Mouse (Mus musculus) ovary, postnatal 14 days (tissue): ENCODE data around the gene Cacna2d4.

Source experiments
- DNase-seq: peaks from one replicate; pipeline ENCODE4 v3.0.0; 2022; ENCODE audit warnings: low spot score

The Cacna2d4 gene

DNA sequence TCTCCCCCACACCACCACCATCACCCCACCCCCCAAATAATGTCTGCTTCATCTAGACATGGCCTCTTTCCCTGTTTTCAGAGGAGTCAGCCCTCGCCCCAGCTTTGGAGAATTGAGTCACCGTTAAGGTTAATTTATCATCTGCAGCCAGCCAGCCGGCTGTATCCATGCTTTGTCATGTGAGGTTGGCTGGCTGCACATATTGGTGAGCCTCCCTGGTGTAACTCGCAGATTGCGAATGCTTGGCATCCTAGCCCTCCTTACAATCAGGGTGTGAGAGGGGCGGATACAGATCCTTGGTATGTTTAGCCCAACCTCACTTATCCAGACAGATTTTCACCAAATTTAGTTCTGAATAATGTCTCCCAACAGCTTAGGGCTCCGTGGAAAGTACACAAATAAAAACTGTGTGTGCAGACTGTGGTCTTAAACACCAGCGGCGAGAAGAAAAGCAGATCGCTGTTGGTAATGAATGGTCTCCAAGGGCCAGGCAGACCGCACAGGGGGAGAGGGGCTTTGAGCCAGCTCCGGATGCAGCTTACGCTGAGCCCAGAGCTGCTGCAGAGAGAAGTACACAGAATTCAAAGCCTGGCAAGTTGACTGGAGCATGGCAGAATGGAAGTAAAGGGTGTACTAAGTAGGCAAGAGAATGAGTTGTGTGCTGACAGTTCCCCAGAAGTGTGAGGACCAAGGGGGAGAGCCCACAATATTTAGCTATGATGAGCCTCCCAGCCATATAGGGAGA is 11.7 kb upstream of the Cacna2d4 start:
- no peak for DNase-seq

- DNase-seq = no peak
Measured at GRCm38 (mm10) chr6:119225226-119225625, 11.1 kb upstream of the Cacna2d4 start.

GRCm38 (mm10) chr6:119225731-119226130 is 10.6 kb upstream of the Cacna2d4 start:
- DNase-seq = no peak

DNA sequence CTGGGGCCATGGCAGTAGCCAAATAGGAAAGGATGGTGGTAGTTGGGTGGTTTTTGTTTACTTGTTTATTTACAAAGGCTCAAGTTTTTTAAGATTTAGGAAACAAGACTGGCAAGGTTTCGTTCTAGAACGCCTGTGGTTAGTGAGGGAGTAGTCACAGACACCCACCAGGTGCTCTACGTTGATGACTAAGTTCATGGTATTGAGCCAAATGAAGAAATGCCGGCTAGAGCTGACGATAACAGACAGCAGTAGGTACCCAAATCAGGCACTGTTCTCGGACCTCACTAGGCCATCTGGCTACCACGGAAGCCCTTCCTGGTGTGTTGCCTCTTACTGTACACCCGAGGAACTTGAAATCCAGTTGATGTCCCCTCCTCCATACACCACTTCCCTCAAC is 9.3 kb upstream of the Cacna2d4 start:
- no peak for DNase-seq

DNA sequence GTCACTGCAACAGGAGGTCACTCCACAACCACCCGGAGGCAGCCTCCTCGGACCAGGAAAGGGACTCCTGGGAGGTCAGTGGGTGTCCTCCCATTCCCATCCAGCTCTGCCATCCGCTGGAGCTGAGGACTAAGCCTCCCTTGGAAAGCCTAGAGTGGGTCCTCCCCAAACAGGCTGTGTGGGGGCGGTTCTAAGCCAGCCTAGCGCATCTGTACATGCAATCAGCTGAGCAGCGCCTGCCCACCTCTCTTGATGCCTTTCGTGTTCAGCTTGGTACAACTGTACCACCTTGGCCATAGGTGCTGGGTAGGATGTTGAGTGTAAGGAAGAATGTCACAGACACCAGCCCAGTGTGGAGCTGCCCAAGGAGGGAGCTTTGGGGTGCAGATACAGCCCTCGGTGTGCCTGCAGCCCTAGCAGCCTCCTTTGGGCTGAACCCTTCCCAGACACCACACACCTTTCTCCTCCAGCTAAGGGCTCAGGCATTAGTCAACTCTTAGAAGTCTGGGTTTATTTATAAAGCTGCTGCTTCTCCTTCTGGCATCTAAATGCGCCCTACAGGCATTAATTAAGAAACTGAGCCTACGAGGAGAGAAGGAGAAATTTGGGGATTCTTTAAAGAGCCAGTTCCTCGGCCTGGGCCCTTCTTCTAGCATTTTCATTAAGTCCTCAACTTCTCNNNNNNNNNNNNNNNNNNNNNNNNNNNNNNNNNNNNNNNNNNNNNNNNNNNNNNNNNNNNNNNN is 7.3 kb upstream of the Cacna2d4 start:
- no peak for DNase-seq

DNA sequence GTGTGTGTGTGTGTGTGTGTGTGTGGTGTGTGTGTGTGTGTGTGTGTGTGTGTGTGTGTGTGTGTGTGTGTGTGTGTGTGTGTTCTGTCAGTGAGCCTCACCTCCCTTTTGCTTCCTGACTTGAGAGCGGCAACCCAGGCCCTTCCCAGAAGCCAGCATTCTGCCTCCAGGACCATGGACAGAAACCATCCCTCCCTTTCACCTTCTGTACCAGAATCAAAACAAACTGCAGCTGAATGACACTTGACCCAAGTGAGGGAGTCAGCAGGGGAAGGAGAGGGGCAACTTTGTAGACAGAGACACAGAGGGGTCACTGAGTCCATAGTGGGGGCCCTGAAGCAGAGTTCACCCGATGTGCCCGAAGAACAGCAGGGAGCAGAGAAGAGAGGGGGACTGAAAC is 3.3 kb upstream of the Cacna2d4 start:
- no peak for DNase-seq

GRCm38 (mm10) chr6:119235441-119235840 is 885 bp upstream of the Cacna2d4 start:
- DNase-seq = no peak

DNA sequence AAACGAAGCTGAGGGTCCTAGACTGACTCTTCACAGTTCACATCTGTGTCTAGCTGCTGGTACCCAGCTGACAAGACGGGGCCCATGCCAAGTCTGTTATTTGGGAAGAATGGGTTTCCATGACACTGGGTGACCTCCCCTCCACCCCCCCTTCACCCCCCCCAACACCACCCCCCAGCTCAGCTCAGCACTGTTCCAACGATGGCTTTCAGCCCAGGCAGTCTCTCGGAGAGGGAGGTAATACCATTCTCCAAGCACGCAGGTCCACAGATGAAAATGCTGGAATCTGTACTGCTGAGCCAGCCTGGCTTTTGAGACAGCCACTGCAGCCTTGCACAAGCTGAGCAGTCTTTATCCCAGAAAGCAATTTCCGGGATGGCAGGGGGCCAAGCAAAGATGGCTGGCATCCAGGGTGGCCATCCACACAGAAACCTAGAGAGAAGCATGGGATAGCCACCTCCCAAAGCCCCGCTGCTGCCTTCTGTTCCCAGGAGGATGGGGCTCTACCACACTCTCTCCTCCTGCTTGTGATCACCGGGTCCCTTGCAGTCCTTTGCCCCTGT is 1.2 kb downstream of the Cacna2d4 start:
- peak; percentile 51 for DNase-seq

- no peak for DNase-seq
Measured at GRCm38 (mm10) chr6:119239341-119240005, 3.1 kb downstream of the Cacna2d4 start.

GRCm38 (mm10) chr6:119240256-119240655 is 3.9 kb downstream of the Cacna2d4 start:
- no peak for DNase-seq

DNA sequence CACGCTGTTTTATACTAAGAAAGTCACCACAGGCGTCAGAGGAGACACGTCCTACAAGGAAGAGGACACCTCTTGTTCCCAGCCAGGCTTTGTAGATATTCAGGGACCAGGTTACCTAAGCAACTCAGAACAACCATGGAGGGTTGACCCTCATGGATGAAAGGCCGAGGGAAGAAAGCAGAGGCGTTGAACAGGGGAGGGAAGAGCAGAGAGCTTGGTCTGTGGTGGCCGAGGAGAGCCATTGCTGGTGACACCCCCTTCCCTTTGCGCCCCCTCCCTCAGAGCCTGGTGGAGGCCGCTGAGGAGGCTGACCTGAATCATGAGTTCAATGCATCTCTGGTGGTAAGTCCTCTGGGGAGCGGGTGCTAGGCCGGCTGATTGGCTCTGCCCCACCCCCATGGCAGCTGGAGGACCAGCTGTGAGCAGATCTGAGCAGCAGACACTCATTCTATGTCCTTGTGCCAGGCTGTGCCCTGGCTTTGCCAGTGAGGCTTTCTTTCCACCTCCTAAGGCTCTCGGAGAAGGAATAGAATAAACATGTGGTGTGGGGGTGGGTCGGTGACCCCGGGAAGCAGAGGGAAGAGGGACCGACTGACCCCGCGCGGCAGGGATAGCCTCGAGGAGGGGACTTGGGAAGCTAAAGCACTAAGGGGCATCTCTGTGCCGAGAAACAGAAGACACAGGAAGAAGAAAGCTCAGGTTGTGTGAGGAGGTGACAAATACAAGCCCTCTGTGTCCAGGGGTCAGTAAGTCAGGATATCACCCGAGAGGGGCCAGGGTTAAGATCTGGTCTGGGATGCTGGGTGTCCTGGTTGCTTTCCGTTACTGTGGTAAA is 4.8 kb downstream of the Cacna2d4 start:
- DNase-seq = no peak

DNA sequence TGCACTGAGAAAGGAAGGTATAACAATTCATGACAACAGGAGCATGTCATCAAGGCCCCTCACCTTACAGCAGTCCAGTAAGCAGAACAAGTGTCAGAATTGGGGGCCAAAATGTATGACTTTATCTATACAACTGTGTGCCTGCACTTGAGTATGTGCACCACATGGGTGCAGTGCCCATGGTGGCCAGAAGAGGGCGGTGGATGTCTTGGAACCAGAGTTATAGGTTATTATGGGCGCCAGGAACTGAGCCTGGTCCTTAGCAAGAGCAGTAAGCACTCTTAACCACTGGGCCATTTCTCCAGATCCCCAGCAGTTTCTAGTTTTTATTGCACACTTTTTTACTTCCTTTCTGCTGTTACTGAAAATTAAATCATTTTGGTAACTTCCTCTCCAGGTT is 9.8 kb downstream of the Cacna2d4 start:
- no peak for DNase-seq

GRCm38 (mm10) chr6:119248578-119248977 is 12.3 kb downstream of the Cacna2d4 start:
- DNase-seq = no peak

GRCm38 (mm10) chr6:119249726-119250125 is 13.4 kb downstream of the Cacna2d4 start:
- no peak for DNase-seq

DNA sequence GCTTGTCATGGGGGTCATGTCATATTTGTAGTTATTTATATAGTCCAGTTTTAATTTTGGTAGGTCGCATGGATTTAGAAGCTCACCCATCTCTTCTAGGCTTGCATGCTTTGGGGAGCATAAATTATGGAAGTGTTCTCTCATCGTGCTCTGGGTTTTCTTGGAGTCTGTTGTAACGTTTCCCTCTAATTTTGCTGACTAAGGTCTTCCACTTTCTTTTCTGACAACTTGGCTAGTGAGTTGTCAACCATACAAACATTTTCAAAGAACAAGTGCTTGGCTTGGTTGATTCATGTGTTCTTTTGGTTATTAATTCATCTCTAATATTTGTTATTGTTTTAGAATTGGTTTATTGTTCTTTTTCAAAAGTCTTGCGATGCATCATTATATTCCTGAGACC is 15.4 kb downstream of the Cacna2d4 start:
- no peak for DNase-seq

GRCm38 (mm10) chr6:119276713-119277112 is 40.4 kb downstream of the Cacna2d4 start:
- DNase-seq = no peak

GRCm38 (mm10) chr6:119280761-119281160 is 44.4 kb downstream of the Cacna2d4 start:
- DNase-seq = no peak

DNA sequence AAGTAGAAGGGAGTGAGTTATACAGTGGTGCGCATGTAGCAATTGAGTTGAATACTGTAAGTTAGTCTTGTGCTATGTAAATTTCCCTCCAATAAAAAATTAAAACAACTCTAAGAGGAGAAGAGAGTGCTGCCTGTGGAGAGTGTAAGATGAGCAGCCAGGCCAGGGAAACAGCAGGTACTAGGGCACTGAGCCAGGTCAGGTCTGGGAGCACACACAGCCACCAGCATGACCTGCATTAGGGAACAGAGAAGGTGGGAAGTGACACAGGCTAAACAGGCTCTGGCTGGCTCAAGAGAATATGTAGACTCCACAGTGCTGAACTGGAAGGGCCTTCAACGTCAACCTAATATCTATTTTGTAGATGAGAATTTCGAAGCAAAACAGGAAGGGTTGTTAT is 65.0 kb downstream of the Cacna2d4 start:
- DNase-seq = no peak

- no peak for DNase-seq
Measured at GRCm38 (mm10) chr6:119303331-119303730, 67.0 kb downstream of the Cacna2d4 start.

DNA sequence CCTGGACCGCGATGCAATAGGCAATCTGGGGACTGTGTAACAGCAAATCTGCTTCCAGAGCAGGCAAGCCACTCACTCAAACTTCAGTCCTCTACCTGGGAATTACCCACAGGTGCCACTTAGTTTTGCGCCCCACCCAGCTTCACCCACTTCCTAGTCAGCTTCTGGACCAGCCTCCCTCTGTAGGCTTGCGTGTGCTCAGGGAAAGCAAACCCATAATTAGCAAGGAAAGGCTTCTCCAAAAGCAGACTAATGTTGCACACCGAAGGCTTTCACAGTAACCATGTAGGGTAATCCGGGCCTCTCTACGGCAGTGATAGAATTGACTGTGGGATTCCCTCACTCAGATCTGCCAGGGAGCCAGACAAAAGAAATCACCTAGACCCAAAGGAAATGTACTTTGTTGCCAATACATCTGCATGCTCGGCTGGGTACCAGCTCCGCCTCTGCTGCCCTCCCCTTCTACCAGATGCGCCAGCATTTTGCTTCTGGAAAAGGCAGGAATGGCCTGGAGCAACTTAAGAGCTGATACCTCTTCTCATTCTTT is 71.6 kb downstream of the Cacna2d4 start:
- DNase-seq = no peak

- DNase-seq = no peak
Measured at GRCm38 (mm10) chr6:119310176-119310575, 73.8 kb downstream of the Cacna2d4 start.

DNA sequence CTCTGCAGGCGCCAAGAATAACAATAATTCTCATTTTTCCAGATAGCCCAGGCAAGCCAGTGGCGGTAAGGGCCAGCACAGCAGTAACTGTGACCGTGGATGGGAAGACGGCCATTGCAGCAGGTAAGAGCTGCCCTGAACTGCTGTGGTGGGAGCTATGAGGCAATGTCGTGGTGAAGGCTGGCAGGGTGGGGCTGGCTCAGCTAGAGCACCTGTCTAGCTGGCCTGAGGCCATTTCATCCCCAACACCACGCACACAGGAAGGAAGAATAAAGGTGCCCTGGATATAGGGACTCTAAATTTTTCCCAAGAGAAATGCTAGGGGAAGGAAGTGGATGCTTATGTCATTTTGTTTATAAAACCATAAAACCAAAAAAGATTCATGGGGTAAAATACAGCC is 76.1 kb downstream of the Cacna2d4 start:
- no peak for DNase-seq
